Mouse (Mus musculus) intestine, embryonic 16.5 days (tissue): ENCODE measurements around the gene Rgs3. TPM values are rescaled to one million over a fixed set of nuclear protein-coding genes. Genes with fewer than 3 reads are reported as not detected.

Experiments
- ATAC-seq: fragments of 200-750 bp; cut with Nextera tagmentation; 2 replicates; pipeline ENCODE4 v1.8.0; 2017; ENCODE audit warnings: moderate TSS enrichment, moderate library complexity
- H3K27ac ChIP-seq: fragments of 300-500 bp; sonication (generic); 2 replicates; pipeline ENCODE4 v1.5.1; 2014; ENCODE audit warnings: mild to moderate bottlenecking, low read length
- H3K27me3 ChIP-seq: fragments of 300-500 bp; sonication (generic); replicated peaks from 2 replicates; pipeline ENCODE4 v1.6.1; 2014; ENCODE audit warnings: low read length, control low read depth, mixed read lengths; ENCODE audit not compliant: control insufficient read depth, insufficient read depth
- H3K36me3 ChIP-seq: fragments of 300-500 bp; sonication (generic); 2 replicates; pipeline ENCODE4 v1.6.1; 2014; ENCODE audit warnings: low read length, control low read depth; ENCODE audit not compliant: control insufficient read depth, insufficient read depth
- H3K4me1 ChIP-seq: fragments of 300-500 bp; sonication (generic); 2 replicates; pipeline ENCODE4 v1.6.1; 2014; ENCODE audit warnings: low read length, control low read depth, mixed read lengths; ENCODE audit not compliant: control insufficient read depth, insufficient read depth
- H3K4me2 ChIP-seq: fragments of 300-500 bp; sonication (generic); 2 replicates; pipeline ENCODE4 v1.6.1; 2014; ENCODE audit warnings: low read depth, low read length, control low read depth
- H3K4me3 ChIP-seq: fragments of 300-500 bp; sonication (generic); 2 replicates; pipeline ENCODE4 v1.5.1; 2014; ENCODE audit warnings: mild to moderate bottlenecking, low read length
- H3K9ac ChIP-seq: fragments of 300-500 bp; sonication (generic); 2 replicates; pipeline ENCODE4 v1.6.1; 2014; ENCODE audit warnings: low read depth, low read length
- H3K9me3 ChIP-seq: fragments of 300-500 bp; sonication (generic); 2 replicates; pipeline ENCODE4 v1.6.1; 2016; ENCODE audit warnings: low read length, control low read depth; ENCODE audit not compliant: control insufficient read depth
- WGBS: fragments of 180-500 bp; shearing (Covaris S2); extraction: QIAGEN DNeasy Blood & Tissue Kit; methylation state at CpG from one replicate; pipeline ENCODE4 v1.1.7; 2014; 5-methylcytosine and 5-hydroxymethylcytosine counted together
- polyA plus RNA-seq: library from polyadenylated mRNA; unstranded; fragments of >200 nt; fragmentation: Nextera tagmentation; extraction: Ambion mirVana; gene quantifications from 2 replicates; pipeline ENCODE4 v1.2.1, GENCODE M21; 2015

The Rgs3 gene
- polyA plus RNA-seq, 1 experiment from 2014 or later, result 47.6 TPM

DNA sequence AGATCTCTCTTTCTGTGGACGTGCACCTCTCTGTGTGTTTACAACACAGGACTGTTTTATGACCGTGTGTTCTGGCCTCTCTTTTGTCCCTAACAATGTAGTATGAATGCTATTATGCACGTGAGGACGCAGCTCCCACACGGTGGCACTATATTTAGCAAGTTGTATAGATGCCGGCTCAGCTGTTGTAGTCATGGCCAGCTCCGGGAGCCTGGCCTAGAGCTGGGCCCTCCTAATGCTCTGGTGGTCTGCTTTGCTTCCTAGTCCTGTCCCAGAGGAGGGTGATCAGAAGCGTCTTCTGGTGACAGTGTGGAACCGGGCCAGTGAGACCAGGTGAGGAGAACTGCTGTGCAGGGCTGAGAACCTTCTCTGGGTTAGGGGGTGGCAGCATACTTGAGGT lies 47.7 kb downstream of the Rgs3 start:
- WGBS, result 35% methylated on average over 9 of the region's 9 CpGs
- no peaks in the 10 kb centered on the region for H3K36me3 ChIP-seq
- H3K9me3 ChIP-seq, result no peaks in the 10 kb centered on the region
- H3K4me2 ChIP-seq, result no peak overlapping the region
- H3K4me1 ChIP-seq, result peaks cover 6% of the 10 kb centered on the region
- peak overlapping the region; percentile 56; the same call in 1 of the 2 replicates for H3K27ac ChIP-seq
- no peaks in the 10 kb centered on the region for H3K27me3 ChIP-seq
- H3K4me3 ChIP-seq, result no peak overlapping the region
- no peak overlapping the region for H3K9ac ChIP-seq
- peak; percentile 27; the same call in 1 of the 2 replicates for ATAC-seq

DNA sequence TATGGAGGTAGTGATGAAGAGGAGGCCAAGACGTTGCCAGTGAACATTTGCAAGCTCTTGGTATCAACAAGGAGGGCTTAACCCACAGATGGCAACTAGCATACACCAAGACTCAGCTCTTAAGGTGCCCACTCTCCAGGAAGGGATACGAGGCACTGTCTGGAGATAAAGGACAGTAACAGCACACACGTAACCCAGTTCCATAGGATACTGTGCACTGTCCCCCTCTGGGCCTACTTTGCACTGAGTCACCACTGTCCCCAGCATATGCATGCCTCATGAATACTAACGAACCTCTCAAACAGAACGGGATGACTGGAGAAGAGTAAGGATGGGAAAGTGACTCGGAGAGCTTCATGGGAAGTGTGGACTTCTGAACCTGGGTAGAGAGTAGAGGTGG lies 48.2 kb downstream of the Rgs3 start:
- 72% methylated on average over 6 of the region's 6 CpGs for WGBS
- no peak overlapping the region for H3K4me2 ChIP-seq

GRCm38 (mm10) chr4:62609333-62609732 lies 49.7 kb downstream of the Rgs3 start:
- H3K36me3 ChIP-seq, result no peaks in the 10 kb centered on the region
- no peak for ATAC-seq
- H3K9ac ChIP-seq, result no peak overlapping the region
- H3K9me3 ChIP-seq, result no peaks in the 10 kb centered on the region
- peaks cover 23% of the 10 kb centered on the region for H3K4me1 ChIP-seq
- H3K4me3 ChIP-seq, result no peak overlapping the region
- H3K27me3 ChIP-seq, result no peaks in the 10 kb centered on the region
- no peak overlapping the region for H3K27ac ChIP-seq
- H3K4me2 ChIP-seq, result no peak overlapping the region
- 90% methylated on average over 4 of the region's 4 CpGs for WGBS

More for the DNA sequence above, 48.2 kb downstream of the Rgs3 start:
- no peaks in the 10 kb centered on the region for H3K36me3 ChIP-seq
- H3K4me3 ChIP-seq, result no peak overlapping the region
- peak overlapping the region; percentile 56; the same call in 1 of the 2 replicates for H3K27ac ChIP-seq
- no peaks in the 10 kb centered on the region for H3K9me3 ChIP-seq
- peaks cover 11% of the 10 kb centered on the region for H3K4me1 ChIP-seq
- no peak overlapping the region for H3K9ac ChIP-seq
- ATAC-seq, result peak; percentile 10; the same call in 1 of the 2 replicates
- no peaks in the 10 kb centered on the region for H3K27me3 ChIP-seq

DNA sequence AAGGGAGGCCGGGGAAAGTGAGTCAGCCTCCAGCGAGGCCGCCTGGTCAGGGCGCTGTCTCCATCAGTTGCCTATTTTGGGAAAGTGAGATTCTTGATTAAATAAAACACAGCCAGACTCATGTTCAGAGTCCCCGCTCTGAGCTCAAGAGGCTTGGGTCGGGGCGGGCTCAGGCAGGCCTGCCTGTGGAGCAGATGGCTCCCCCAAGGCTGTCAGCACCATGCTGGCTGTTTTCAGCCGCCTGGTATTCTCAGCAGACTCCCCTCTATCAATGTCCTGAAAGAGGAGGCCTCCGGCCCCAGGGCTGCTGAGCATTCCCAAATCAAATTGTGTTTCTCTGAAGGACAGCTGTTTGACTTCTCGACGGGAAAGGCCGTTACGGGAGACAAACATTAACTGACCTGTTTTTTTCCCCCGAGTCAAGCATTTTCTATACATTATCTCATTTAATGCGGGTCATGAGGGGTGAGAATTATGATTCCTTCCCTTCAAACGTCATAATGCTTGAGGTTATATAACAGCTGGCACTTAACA lies 50.6 kb downstream of the Rgs3 start:
- 37% methylated on average over 16 of the region's 16 CpGs for WGBS
- ATAC-seq, result peak; percentile 23; the same call in 1 of the 2 replicates

DNA sequence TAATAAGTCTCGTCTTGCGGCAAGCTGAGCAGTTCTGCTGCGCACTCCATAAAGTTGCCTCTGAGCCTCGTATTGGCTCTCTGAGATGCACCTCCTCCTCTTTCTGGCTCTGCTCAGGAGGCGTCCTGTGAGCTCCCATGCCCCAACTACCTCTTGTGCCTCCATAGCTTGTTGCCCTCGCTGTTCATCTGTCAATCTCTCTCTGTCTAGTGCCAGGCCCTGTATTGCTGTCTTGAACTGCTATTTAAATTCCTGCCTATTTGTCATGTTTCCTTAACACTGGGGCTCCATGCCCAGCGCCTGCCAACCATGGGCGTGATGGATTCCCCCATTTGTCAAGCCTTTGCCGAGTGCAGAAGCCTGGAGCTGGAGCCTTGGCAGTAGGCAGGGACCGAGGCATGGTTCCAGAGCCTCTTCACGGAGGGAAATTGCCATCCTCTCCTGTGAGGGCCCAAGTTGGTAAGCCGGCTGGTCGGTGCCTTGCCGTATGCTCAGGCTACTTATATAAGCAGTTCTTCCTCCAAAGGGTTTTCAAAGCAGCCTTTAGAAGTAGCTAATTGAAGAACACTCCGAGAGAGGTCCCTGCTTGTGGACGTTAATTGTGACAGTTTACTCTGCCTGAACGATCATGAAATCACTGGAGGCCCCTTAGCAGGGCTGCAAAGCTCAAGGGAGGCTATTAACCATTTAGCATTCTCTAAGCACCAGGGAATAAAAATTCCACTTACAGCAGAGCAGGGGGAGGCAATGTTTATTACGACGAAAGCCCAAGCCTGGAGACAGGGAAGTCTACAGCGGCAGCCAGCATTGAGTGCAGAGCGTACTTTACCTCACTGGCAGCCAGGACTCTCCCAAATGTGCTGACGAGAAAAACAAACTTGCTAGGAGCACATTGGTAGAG lies 53.2 kb downstream of the Rgs3 start:
- ATAC-seq, result peak; percentile 41
- WGBS, result 37% methylated on average over 22 of the region's 22 CpGs

More for the DNA sequence above, 50.6 kb downstream of the Rgs3 start:
- Histone ChIP-seq H3K9ac (0 out of 2 replicates have a peak overlapping the region, but pooled peaks have one; percentile 20), H3K4me2 (no peak overlapping the region), H3K4me1 (peaks cover 23% of the 10 kb centered on the region), H3K4me3 (no peak overlapping the region), H3K27me3 (no peaks in the 10 kb centered on the region), H3K9me3 (no peaks in the 10 kb centered on the region), H3K36me3 (no peaks in the 10 kb centered on the region), H3K27ac (peak overlapping the region; percentile 7)

GRCm38 (mm10) chr4:62613646-62614365 lies 54.2 kb downstream of the Rgs3 start:
- 62% methylated on average over 13 of the region's 13 CpGs for WGBS
- peaks cover 28% of the 10 kb centered on the region for H3K4me1 ChIP-seq
- ATAC-seq, result no peak
- H3K27me3 ChIP-seq, result no peaks in the 10 kb centered on the region
- H3K36me3 ChIP-seq, result no peaks in the 10 kb centered on the region
- peak overlapping the region; percentile 39; the same call in 1 of the 2 replicates for H3K9ac ChIP-seq
- H3K4me2 ChIP-seq, result no peak overlapping the region
- no peak overlapping the region for H3K4me3 ChIP-seq
- no peak overlapping the region; the same call in 1 of the 2 replicates for H3K27ac ChIP-seq
- H3K9me3 ChIP-seq, result no peaks in the 10 kb centered on the region

More for the DNA sequence above, 53.2 kb downstream of the Rgs3 start:
- Histone ChIP-seq H3K4me1 (peaks cover 21% of the 10 kb centered on the region), H3K27ac (peak overlapping the region; percentile 72), H3K27me3 (no peaks in the 10 kb centered on the region), H3K9me3 (no peaks in the 10 kb centered on the region), H3K9ac (peak overlapping the region; percentile 39; the same call in 1 of the 2 replicates), H3K4me3 (no peak overlapping the region), H3K36me3 (no peaks in the 10 kb centered on the region), H3K4me2 (no peak overlapping the region)

DNA sequence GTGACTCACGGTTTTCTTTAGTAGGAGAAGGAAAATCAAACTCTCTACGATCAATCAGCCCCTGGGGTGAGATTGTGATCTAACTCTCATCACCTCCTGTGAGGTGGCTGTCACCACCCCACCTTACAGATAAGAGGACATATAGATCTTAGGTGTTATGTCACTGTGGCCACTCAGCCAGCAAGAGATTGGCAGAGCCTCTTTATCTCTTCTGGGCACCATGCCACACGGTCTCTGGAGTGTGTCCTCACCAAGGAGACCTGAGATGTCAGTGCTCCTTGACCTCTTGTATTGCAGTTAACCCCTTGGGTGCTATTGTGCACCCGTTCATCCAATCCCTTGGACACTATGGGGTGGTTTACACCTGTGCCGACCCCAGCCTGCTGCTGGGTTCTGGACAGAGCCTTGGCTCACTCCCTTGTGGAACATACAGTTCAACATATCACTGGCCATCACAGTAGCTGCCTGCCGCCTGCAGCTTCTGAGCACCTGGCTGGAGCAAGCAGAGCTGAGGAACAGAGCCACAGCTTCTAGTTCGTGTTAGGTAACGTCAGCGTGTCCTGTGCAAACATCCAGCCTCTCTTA lies 58.3 kb downstream of the Rgs3 start:
- no peak overlapping the region for H3K27ac ChIP-seq
- ATAC-seq, result no peak
- no peak overlapping the region for H3K9ac ChIP-seq
- peaks cover 38% of the 10 kb centered on the region for H3K4me1 ChIP-seq
- no peaks in the 10 kb centered on the region for H3K27me3 ChIP-seq
- no peak overlapping the region for H3K4me3 ChIP-seq
- 61% methylated on average over 9 of the region's 9 CpGs for WGBS
- H3K9me3 ChIP-seq, result no peaks in the 10 kb centered on the region
- no peaks in the 10 kb centered on the region for H3K36me3 ChIP-seq
- no peak overlapping the region for H3K4me2 ChIP-seq

DNA sequence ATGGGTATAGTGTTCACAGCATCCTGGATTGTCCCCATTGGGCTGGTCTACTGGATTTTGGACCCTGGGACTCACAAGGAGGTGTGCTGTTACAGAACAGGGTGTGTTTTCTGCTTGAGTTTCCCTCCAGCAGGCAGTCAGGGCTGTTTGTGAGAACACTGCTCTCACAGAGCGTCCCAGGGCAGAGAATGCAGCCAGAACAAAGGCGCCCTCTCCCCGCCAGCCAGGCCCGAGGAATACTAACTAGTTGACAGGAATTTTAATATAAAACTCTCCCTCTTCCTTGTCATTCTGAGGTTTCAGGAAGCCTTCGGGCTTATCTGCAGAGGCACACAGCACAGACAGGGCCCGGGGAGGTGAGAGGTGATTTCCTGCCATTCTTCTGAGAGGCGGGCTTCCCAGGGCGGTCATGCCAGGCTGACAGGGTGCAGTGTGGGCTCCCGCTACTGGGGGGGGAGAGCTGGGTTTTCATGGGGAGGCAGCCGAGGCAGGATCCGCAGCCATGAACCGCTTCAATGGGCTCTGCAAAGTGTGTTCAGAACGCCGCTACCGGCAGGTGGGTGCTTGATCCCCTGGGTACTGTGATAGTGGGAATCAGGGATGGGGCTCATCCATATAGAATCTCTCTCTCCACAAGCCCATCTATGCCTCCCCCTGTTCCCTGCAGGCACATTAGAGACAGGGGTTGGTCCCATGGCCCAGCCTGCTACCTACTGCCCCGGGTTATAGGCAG lies 59.8 kb downstream of the Rgs3 start:
- Histone ChIP-seq H3K9me3 (no peaks in the 10 kb centered on the region), H3K4me2 (no peak overlapping the region), H3K4me1 (peaks cover 39% of the 10 kb centered on the region), H3K36me3 (no peaks in the 10 kb centered on the region), H3K27ac (peak overlapping the region; percentile 44; the same call in 1 of the 2 replicates), H3K4me3 (peak overlapping the region; percentile 23), H3K9ac (peak overlapping the region; percentile 9), H3K27me3 (no peaks in the 10 kb centered on the region)
- WGBS, result 49% methylated on average over 16 of the region's 16 CpGs
- peak; percentile 66 for ATAC-seq
